Mouse (Mus musculus): Measurements from ENCODE around the gene Elf4.

DNA sequence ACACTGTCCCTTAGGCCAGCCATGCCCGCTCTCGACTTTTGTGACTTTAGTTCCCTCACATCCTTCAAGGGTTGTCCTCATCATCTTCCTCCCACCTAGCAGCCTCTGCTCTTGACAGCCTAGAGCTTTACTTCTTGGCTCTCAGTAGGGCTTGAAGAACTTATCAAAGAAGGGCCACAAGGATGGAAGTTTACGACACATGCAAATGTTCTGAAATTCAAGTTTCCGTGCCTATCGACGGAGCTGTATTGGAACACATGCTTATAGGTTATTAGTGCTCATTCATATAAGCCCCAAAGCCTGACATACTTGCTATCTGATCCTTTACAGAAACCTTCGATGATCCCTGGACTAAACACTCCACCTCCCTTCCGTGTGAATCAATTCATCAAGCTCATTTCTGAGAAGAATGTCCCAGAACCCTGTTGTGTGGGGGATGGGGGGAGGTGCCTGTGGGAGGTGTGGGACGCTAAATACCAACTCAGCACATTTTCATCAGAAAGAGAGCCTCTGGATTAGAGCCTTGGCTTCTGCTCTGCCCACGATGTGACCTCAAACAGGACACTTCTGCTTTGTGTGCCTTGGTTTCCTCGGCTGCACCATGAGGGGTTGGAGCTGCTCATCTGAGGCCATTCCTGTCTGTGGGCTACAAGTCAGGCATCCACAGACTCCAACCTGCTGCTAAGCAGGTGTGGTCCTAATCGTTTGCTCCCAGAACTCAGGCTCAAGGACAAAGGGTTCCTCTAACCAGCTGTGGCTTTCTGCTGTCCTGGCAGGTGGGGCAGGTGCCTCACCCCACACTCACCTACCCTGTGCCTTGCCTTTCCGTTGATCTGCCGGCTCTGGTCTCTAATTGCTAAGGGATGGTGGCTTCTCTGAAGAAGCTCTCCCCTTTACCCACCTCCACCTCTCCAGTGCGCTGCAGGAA, 30.1 kb downstream of the Elf4 start:
- TF ChIP-seq CTCF (IDR thresholded peaks at IDR 0.05; ENCODE audit: insufficient read depth, low read depth, low read length) (no peak), POLR2A (IDR thresholded peaks at IDR 0.05; ENCODE audit: insufficient read depth, low read depth, low read length) (no peak)

Data from olfactory bulb, adult 2 months (tissue).